Mouse (Mus musculus): Measurements from ENCODE around the gene Prl3d2.
"Not testable (repeated sequence)": the region's sequence is repeated elsewhere in the genome, so short reads cannot be mapped to it uniquely, and the experiment has no call there.

Prl3d2 gene

DNA sequence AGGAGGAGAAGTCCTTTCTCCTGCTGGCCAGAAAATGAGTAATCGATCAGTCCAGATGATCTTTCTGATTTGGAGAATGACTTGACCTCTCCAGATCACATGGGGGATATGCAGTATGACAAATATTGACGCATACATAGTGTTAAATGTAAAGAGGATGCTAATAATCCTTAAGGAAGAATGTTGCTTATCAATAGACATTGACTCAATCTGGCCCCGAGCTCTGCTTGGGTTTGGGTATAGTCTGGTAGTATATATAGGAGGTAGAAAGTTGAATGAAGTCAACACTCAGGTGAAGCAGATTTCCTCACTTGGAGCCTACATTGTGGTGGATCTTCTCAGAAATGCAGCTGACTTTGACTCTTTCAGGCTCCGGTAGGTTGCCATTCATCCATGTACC, at the start of gene Prl3d2:
TSS of gene Prl3d2 (plus strand) at position 301 of the 400 bp plus-strand sequence.
- DNase-seq = not testable (repeated sequence)

DNA sequence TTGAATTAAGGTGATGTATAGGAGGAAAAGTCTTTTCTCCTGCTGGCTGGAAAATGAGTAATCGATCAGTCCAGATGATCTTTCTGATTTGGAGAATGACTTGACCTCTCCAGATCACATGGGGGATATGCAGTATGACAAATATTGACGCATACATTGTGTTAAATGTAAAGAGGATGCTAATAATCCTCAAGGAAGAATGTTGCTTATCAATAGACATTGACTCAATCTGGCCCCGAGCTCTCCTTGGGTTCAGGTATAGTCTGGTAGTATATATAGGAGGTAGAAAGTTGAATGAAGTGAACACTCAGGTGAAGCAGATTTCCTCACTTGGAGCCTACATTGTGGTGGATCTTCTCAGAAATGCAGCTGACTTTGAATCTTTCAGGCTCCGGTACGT, 27.6 kb upstream of the Prl3d2 start, which contains the start of gene Prl3d1:
TSS of gene Prl3d1 (plus strand) at position 301 of the 400 bp plus-strand sequence.
- not testable (repeated sequence) for DNase-seq

DNA sequence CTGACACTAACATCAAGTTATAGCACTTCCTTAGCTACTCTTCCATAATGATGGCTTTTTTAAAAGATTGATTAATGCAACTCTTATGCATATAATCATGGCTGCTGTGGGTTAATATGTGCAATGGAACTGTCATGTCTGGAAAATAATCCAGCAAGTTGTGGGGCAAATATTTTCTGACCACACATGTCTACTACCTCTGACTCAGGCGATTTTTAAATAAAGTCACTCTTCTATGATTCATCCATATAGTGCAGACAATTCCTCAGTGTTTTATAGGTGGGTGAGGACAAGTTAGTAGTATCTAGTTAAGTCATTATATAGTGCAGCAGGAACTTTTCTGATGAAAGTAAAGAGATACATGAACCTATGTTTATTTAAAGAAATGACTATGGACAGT, 26.8 kb downstream of the Prl3d2 start:
- no peak for DNase-seq

DNA sequence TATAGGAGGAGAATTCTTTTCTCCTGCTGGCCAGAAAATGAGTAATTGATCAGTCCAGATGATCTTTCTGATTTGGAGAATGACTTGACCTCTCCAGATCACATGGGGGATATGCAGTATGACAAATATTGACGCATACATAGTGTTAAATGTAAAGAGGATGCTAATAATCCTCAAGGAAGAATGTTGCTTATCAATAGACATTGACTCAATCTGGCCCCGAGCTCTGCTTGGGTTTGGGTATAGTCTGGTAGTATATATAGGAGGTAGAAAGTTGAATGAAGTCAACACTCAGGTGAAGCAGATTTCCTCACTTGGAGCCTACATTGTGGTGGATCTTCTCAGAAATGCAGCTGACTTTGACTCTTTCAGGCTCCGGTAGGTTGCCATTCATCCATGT, 35.0 kb downstream of the Prl3d2 start, which contains the start of gene Prl3d3:
TSS of gene Prl3d3 (plus strand) at position 301 of the 400 bp plus-strand sequence.
- not testable (repeated sequence) for DNase-seq
